Mouse (Mus musculus): ENCODE results near the gene Ifitm2.

DNA sequence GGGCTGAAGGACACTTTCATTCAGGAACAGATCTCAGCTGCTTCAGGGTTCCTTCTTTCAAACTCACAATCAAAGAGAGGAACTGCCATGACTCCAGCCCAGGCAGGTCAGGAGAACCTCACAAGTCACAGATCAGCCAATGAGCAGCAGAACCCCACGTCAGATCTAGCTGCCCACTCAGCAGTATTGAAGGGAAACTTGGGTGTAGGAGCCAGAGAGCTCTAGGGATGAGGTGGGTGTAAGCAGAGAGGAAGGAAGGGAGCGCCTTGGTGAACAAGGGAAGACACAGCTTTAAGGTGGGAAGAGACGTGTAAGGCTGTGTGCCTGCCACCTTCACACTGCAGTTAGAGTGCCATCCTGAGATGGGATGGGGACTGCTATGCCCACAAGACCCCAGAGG is 43.5 kb downstream of the Ifitm2 start:
- TF ChIP-seq CTCF (IDR thresholded peaks at IDR 0.05; ENCODE audit: borderline replicate concordance, control insufficient read depth, extremely low read depth, insufficient read depth, low read length, poor library complexity) (no peak), POLR2A (IDR thresholded peaks at IDR 0.05; ENCODE audit: control insufficient read depth, extremely low read depth, insufficient read depth, low read length, poor library complexity) (no peak)

Measured in thymus, adult 2 months (tissue).